Mouse (Mus musculus): ENCODE results near the gene Mfsd13b.

GRCm38 (mm10) chr7:121014486-121014885 lies 32.2 kb downstream of the Mfsd13b start:
- no peak for TF ChIP-seq EP300 (IDR thresholded peaks at IDR 0.05; ENCODE audit: low read depth)
- TF ChIP-seq CTCF (IDR thresholded peaks at IDR 0.05; ENCODE audit: low read depth): no peak

Data from heart, postnatal 0 days (tissue).